In genomic region chr16:37962696-37963095, GRCm38 (mm10) we compare ENCODE assay signal across 8 mouse cellular contexts. TPM values are rescaled to one million over a fixed set of nuclear protein-coding genes. Genes with fewer than 3 reads are reported as not detected.
DNase-seq lines count a peak whose midpoint lies in the region; ATAC-seq and TF ChIP-seq lines count a peak whose summit lies in the region.
"Not testable (repeated sequence)": the region's sequence is repeated elsewhere in the genome, so short reads cannot be mapped to it uniquely, and the experiment has no call there.
"Had no signal": no experiment of that assay in that cellular context is flagged by ENCODE, and none has a peak within 500 bp of the region (broad histone marks: within the 10 kb centered on the region; RNA-seq: fewer than 3 reads in every experiment).

No protein-coding gene starts in this region.

- H3K4me3 ChIP-seq in heart, postnatal 0 days (ENCODE audit: low read depth, low read length); hindbrain, embryonic 14.5 days (replicated peaks; ENCODE audit: low read length); intestine, postnatal 0 days (ENCODE audit: low read depth, low read length); midbrain, embryonic 10.5 days; midbrain, embryonic 15.5 days; neural tube, embryonic 14.5 days (ENCODE audit: low read depth, low read length): not testable (repeated sequence)

- H3K4me1 ChIP-seq in heart, postnatal 0 days (ENCODE audit: control insufficient read depth, insufficient read depth); intestine, postnatal 0 days (replicated peaks; ENCODE audit: control insufficient read depth, insufficient read depth, low read length): not testable (repeated sequence)
- H3K4me1 ChIP-seq in hindbrain, embryonic 14.5 days (replicated peaks; ENCODE audit: control insufficient read depth, insufficient read depth, low read length): peaks cover 22% of the 10 kb centered on the region
- H3K4me1 ChIP-seq in midbrain, embryonic 10.5 days: peaks cover 24% of the 10 kb centered on the region
- H3K4me1 ChIP-seq in midbrain, embryonic 15.5 days: peaks cover 20% of the 10 kb centered on the region
- H3K4me1 ChIP-seq in neural tube, embryonic 14.5 days (ENCODE audit: control insufficient read depth, insufficient read depth, low read length): peaks cover 18% of the 10 kb centered on the region

- not testable (repeated sequence) for DNase-seq in heart, postnatal 0 days (ENCODE audit: low spot score); hindbrain, embryonic 14.5 days (ENCODE audit: low spot score); midbrain, embryonic 10.5 days (ENCODE audit: low spot score)

- H3K9me3 ChIP-seq in heart, postnatal 0 days (replicated peaks; ENCODE audit: control insufficient read depth, low read length); hindbrain, embryonic 14.5 days (ENCODE audit: control insufficient read depth, low read length); intestine, postnatal 0 days (ENCODE audit: control insufficient read depth); midbrain, embryonic 10.5 days (replicated peaks); midbrain, embryonic 15.5 days; neural tube, embryonic 14.5 days (ENCODE audit: control insufficient read depth, low read length): not testable (repeated sequence)

- 88% methylated on average over 4 of the region's 4 CpGs for WGBS in heart, postnatal 0 days
- 77% methylated on average over 4 of the region's 4 CpGs for WGBS in hindbrain, embryonic 14.5 days
- 65% methylated on average over 4 of the region's 4 CpGs for WGBS in intestine, postnatal 0 days
- 91% methylated on average over 4 of the region's 4 CpGs for WGBS in midbrain, embryonic 10.5 days
- 81% methylated on average over 4 of the region's 4 CpGs for WGBS in midbrain, embryonic 15.5 days
- WGBS in neural tube, embryonic 14.5 days: 78% methylated on average over 4 of the region's 4 CpGs

- H3K27me3 ChIP-seq in heart, postnatal 0 days (ENCODE audit: control insufficient read depth, insufficient read depth, low read length); hindbrain, embryonic 14.5 days (ENCODE audit: control insufficient read depth, insufficient read depth, low read length); intestine, postnatal 0 days (replicated peaks; ENCODE audit: control insufficient read depth, insufficient read depth, low read length); midbrain, embryonic 10.5 days (ENCODE audit: low read depth, poor library complexity, severe bottlenecking); midbrain, embryonic 15.5 days (replicated peaks); neural tube, embryonic 14.5 days (ENCODE audit: control insufficient read depth, insufficient read depth, low read length): not testable (repeated sequence)

- H3K36me3 ChIP-seq in heart, postnatal 0 days (replicated peaks; ENCODE audit: control insufficient read depth, insufficient read depth, low read length); hindbrain, embryonic 14.5 days (replicated peaks; ENCODE audit: control insufficient read depth, insufficient read depth); intestine, postnatal 0 days (ENCODE audit: control insufficient read depth, insufficient read depth); midbrain, embryonic 10.5 days; midbrain, embryonic 15.5 days (replicated peaks); neural tube, embryonic 14.5 days (ENCODE audit: control insufficient read depth, insufficient read depth, low read length): not testable (repeated sequence)

- not testable (repeated sequence) for TF ChIP-seq CTCF in heart, postnatal 0 days (IDR thresholded peaks at IDR 0.05; ENCODE audit: low read depth); intestine, postnatal 0 days (IDR thresholded peaks at IDR 0.05; ENCODE audit: low read depth)

- ATAC-seq in heart, postnatal 0 days (ENCODE audit: insufficient read depth, low read depth); hindbrain, embryonic 14.5 days (ENCODE audit: low FRiP score); intestine, postnatal 0 days; midbrain, embryonic 15.5 days (replicated peaks); neural tube, embryonic 14.5 days (ENCODE audit: low read depth): not testable (repeated sequence)

- TF ChIP-seq EP300 in heart, postnatal 0 days (IDR thresholded peaks at IDR 0.05; ENCODE audit: low read depth): not testable (repeated sequence)

- not testable (repeated sequence) for H3K9ac ChIP-seq in heart, postnatal 0 days (replicated peaks; ENCODE audit: low read depth, low read length); hindbrain, embryonic 14.5 days; intestine, postnatal 0 days (ENCODE audit: low read depth, low read length); midbrain, embryonic 15.5 days; neural tube, embryonic 14.5 days (replicated peaks; ENCODE audit: low read depth, low read length)

- peak overlapping the region; percentile 57; the same call in 1 of the 2 replicates for H3K27ac ChIP-seq in heart, postnatal 0 days (ENCODE audit: low read depth)
- H3K27ac ChIP-seq in hindbrain, embryonic 14.5 days: peak overlapping the region; percentile 86
- not testable (repeated sequence) for H3K27ac ChIP-seq in intestine, postnatal 0 days (ENCODE audit: low read depth, low read length)
- peak overlapping the region; percentile 83; the same call in 1 of the 2 replicates for H3K27ac ChIP-seq in midbrain, embryonic 10.5 days (replicated peaks)
- H3K27ac ChIP-seq in midbrain, embryonic 15.5 days: peak overlapping the region; percentile 68; the same call in 1 of the 2 replicates
- peak overlapping the region; percentile 88 for H3K27ac ChIP-seq in neural tube, embryonic 14.5 days (ENCODE audit: low read depth, low read length)

- not testable (repeated sequence) for H3K4me2 ChIP-seq in heart, postnatal 0 days (ENCODE audit: low read depth, low read length); hindbrain, embryonic 14.5 days (replicated peaks); midbrain, embryonic 15.5 days; neural tube, embryonic 14.5 days (ENCODE audit: low read depth, low read length)
- peak overlapping the region; percentile 51; the same call in 1 of the 2 replicates for H3K4me2 ChIP-seq in intestine, postnatal 0 days (replicated peaks; ENCODE audit: low read depth)

RNA-seq across cellular contexts. Expression of gene Gpr156, which starts 46.4 kb away (rescaled TPM):
- 0.34 and 0.93 TPM in 2 replicates for total RNA-seq in heart, postnatal 0 days (2014; rRNA removed; ENCODE audit: low replicate concordance)
- polyA plus RNA-seq in heart, postnatal 0 days (2015; fragmentation: Nextera tagmentation; extraction: Ambion mirVana): 0.04 and 0.10 TPM in 2 replicates
- 3.5 and 3.9 TPM in 2 replicates for polyA plus RNA-seq in hindbrain, embryonic 14.5 days (2014; fragmentation: Nextera tagmentation; extraction: Ambion mirVana)
- 0.09 and 0.10 TPM in 2 replicates for polyA plus RNA-seq in intestine, postnatal 0 days (2015; fragmentation: Nextera tagmentation; extraction: Ambion mirVana)
- polyA plus RNA-seq in midbrain, embryonic 10.5 days (2016; fragmentation: Nextera tagmentation; extraction: Ambion mirVana): 2.0 and 3.2 TPM in 2 replicates
- polyA plus RNA-seq in midbrain, embryonic 15.5 days (2015; fragmentation: Nextera tagmentation; extraction: Ambion mirVana): 6.2 and 6.4 TPM in 2 replicates
- polyA plus RNA-seq in neural tube, embryonic 14.5 days (2014; fragmentation: Nextera tagmentation; extraction: Ambion mirVana): 4.9 and 6.4 TPM in 2 replicates
- total RNA-seq: heart, postnatal 25 days had no signal
- polyA plus RNA-seq: activated CD4-positive, CD25-positive, alpha-beta regulatory T cell, adult 4 months had no signal
